Mouse (Mus musculus) T-helper 17 cell (primary cell): Measurements from ENCODE around the gene Bdkrb2.

ENCODE experiments used
- in situ Hi-C, 2 experiments: fragments of 300-600 bp; cut with MboI, MseI; formaldehyde crosslinking; loops; 1 replicate in 1 of 2; 2 replicates in 1 of 2; pipeline ENCODE4 v1.15.1; 2025; ENCODE audit warnings: high pct_unique_total_duplicates in 2 of 2

The Bdkrb2 gene

GRCm38 (mm10) chr12:105546538-105546937, 16.5 kb upstream of the Bdkrb2 start:
- in situ Hi-C loops = no loop called here

DNA sequence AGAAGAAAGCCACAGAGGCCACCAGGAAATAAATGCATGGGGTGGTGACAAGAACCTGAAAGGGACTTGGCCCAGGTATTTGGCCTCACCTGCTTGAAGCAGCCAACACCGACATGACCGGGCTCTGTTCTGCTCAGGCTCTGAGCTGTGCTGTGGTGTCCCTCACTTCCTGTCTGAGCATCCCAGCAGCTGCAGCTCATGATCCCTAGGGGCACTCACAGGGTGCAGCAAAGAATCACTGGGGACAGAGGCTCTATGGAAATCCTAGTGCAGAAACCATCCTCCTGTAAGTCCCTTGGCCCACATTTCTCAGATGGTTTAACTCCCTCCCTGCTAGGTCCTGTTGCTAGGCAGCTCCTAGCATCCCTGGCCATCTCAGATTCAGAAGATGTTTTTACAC, 15.9 kb upstream of the Bdkrb2 start:
- in situ Hi-C loops = no loop called here

GRCm38 (mm10) chr12:105548001-105548400, 15.0 kb upstream of the Bdkrb2 start:
- in situ Hi-C loops = no loop called here

- in situ Hi-C loops = no loop called here
Observed at GRCm38 (mm10) chr12:105548881-105549280, 14.1 kb upstream of the Bdkrb2 start.

DNA sequence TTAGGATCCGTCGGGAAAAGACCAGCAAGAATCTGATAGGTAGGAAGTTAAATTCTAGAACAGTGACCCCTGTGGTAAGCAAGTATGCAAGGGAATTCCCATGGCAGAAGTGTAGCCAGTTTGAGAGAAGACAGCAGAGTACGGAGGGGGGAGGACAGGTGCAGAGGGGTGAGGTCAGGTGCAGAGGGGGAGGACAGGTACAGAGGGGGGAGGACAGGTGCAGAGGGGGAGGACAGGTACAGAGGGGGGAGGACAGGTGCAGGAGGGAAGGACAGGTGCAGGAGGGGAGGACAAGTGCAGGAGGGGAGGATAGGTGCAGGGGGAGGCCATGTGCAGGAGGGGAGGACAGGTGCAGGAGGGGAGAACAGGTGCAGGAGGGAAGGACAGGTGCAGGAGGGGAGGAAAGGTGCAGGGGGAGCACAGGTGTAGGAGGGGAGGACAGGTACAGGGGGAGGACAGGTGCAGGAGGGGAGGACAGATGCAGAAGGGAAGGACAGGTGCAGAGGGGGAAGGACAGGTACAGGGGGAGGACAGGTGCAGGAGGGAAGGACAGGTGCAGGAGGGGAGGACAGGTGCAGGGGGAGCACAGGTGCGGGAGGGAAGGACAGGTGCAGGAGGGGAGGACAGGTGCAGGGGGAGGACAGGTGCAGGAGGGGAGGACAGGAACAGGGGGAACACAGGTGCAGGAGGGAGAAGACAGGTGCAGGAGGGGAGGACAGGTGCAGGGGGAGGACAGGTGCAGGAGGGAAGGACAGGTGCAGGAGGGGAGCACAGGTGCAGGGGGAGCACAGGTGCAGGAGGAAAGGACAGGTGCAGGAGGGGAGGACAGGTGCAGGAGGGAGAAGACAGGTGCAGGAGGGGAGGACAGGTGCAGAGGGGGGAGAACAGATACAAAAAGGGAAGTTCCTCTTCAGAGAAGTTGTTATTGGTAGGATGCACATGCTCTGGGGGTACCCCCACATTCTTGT, 12.9 kb upstream of the Bdkrb2 start:
- in situ Hi-C loops = no loop called here

- in situ Hi-C loops = no loop called here
Observed at GRCm38 (mm10) chr12:105551551-105551989, 11.5 kb upstream of the Bdkrb2 start.

- in situ Hi-C loops = no loop called here
Observed at GRCm38 (mm10) chr12:105554151-105554772, 8.8 kb upstream of the Bdkrb2 start.

GRCm38 (mm10) chr12:105555172-105555571, 7.9 kb upstream of the Bdkrb2 start:
- in situ Hi-C loops = no loop called here

DNA sequence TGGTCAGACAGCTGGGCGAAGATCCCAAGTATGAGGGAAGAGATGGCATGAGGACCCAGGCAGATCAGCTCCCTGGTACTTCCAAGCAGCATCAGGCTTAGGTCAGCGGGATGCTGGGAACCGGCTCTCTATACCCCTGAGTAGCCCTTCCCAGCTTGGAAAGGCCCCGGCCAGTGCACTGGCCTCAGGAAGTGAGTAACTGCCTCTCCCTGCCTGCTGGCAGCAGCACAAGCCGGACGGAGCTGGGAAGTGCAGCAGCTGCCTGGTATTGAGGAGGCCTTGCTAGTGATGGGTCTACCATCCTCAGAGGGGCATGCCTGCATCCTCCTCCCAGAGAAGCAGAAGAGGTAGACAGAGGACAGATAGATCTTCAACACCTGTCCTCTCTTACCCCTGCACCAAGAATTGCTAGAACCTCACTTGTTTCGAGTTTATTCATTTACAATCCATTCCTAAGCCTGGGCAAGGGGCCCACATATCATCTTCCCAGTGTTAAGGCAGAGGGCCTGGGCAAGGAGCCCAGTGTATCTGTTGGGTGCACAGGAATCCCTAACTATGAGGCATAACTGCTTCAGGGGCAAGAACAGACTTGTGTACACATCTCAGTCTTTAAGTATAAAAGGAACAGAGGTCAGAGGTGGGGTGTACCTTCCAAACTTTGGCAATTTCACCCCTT, 5.6 kb upstream of the Bdkrb2 start:
- in situ Hi-C loops = no loop called here

- in situ Hi-C loops = loop anchor here in 1 of 2 experiments (5.0 kb wide), 1 partner anchor 714 kb away; no protein-coding TSS in a partner anchor
Observed at GRCm38 (mm10) chr12:105561007-105561534, 2.0 kb upstream of the Bdkrb2 start.

DNA sequence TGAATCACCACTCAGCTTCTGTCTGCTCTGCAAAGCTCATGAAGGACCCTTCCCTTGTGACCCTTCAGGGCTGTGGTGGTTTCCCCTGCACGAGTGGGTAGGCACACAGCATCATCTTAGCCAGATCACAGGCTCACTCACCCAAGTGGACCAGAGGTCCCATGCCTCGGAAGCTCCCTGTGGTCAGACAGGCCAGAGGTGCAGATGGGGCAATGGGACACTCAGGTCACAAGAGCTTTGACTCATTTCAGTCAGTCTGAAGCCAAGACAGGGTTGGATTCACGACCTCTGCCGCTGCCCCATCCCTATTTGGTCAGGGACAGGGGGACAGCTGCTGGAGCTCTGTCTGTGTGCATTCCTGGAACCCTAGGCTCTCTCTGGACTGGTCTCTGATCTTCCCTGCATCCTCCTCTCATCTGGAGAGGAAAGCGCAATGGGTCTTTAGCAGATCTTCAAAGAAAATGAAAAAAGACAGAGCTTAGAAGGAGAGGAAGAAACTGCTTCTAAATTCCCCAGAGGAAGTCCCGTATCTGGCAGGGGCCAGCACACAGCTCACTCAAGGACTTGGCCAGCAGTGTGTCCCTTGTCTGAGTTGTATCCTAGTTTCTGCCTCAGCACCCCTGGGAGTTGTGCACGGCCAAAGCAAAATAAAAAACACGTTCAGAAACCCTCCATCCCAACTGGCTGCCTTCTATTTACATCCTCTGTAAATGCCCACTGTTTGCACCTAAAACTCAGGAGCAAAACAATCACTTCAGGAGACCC, 788 bp upstream of the Bdkrb2 start:
- in situ Hi-C loops = loop anchor here in 1 of 2 experiments (5.0 kb wide), 1 partner anchor 715 kb away; no protein-coding TSS in a partner anchor

DNA sequence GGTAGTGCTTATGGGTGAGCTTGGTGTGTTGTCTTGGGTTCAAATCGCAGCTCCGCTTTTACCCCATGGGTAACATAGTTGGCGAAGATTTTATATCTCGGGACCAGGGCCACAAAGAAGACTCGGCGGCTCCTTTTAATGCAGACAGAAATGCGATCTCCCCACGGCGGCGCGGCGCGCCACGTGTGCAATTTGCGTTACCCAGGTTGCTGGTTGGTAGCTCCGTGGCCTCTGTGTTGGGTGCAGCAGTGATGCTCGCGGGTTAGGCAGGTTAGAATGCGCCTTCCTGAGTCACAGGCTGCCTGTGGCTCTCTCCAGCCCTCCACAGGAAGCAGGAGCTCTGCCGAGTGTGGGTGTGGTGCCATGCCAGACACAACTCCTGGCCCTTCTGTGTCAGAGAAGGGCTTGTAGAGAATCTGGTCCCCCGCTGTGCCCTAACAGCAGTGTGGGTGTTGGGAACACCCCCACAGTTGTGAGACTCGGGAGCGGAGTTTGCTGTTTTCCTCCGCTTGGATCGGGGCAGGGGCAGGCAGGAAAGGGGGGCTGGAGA, 775 bp downstream of the Bdkrb2 start:
- in situ Hi-C loops = loop anchor here in 1 of 2 experiments (5.0 kb wide), 1 partner anchor 716 kb away; no protein-coding TSS in a partner anchor

DNA sequence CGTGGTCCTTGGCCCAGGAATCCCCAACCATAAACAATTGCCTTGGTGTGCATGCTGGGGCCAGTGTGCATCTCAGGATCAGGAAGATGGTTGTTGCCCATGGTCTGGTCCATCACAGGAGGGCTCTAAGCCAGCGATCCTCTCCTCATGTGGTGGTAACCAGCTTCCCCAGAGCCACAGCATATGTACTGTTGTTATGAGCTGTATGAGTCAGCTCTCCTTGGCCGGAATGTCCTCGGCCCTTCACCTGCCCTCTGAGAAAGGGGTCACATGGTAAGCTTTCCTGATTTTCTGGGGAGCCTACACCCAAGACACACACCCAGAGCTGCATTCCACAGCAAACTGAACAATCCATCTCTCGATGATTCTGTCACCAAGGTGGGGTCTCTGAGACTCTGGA, 2.2 kb downstream of the Bdkrb2 start:
- in situ Hi-C loops = no loop called here

GRCm38 (mm10) chr12:105571867-105572266, 8.8 kb downstream of the Bdkrb2 start:
- in situ Hi-C loops = no loop called here

DNA sequence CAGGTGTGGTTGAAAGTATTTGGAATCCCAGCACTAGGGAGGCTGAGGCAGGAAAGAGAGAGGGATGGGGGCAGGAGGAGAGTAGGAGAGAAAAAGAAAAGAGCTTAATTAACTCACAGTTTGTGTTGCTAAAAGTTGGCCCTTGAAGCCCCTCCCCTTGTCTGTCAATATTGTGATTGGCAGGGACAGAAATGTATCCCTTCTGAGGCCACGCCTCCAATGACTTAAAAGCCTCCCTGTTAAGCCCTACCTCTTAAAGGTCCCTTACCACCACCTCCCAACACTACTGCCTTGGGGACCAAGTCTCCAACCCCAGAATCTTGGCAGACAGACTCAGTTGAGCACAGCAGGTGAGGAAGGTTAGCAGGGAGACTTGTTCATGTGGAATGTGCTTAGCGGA, 9.6 kb downstream of the Bdkrb2 start:
- in situ Hi-C loops = no loop called here

GRCm38 (mm10) chr12:105574356-105574755, 11.3 kb downstream of the Bdkrb2 start:
- in situ Hi-C loops = no loop called here

GRCm38 (mm10) chr12:105580490-105580889, 17.5 kb downstream of the Bdkrb2 start:
- in situ Hi-C loops = no loop called here

DNA sequence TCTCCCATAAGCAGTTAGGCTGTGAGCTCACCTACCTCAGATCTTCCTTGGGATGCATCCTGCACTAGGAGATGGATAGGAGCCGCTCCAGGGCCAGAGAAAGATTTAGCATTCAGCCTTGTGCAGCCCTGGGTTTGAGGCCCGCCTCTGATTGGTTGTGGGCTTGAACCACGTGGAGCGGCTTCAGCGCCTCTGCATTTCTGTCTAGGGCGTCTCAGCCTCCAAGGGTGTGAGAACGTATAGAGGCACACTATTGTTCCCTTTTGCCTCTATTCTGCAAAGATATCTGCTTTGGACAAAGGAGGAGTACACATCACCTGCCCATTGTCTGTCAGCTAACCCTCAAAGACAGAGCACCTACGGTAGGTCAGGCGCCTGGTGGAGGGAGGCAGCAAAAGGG, 19.5 kb downstream of the Bdkrb2 start:
- in situ Hi-C loops = no loop called here

DNA sequence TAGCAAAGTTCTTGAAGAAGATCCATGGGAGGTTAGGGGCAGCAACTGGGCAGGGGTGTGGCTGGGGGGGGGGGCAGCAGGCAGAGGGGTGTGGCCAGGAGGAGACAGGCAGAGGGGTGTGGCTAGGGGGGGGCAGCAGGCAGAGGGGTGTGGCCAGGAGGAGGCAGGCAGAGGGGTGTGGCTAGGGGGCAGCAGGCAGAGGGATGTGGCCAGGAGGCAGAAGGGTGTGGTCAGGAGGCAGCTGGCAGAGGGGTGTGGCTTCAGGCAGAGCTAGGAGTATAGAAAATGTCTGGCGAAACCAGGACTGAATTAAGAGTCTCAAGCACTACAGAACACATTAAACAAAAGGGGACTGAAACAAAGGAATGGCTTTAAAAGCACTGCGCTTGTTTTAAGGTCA, 20.5 kb downstream of the Bdkrb2 start:
- in situ Hi-C loops = no loop called here

DNA sequence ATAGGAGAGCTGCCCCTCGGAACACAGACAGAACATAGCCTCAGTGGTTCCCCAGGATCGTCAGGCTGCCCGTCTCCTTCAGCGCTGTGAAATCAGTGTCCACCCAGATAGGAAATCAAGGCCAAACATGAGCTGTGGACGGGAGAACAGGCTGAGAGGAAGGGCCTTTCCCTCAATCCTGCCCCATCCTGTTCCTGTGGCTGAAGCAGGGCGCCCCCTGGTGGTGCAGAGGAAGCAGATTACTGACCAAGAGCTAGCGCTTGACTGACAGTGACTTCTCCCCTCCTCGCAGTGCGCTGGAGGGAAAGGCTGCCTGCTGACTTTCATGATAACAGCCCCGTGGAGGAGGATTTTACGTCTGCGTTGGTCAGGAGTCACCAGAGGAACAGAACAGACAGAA, 21.8 kb downstream of the Bdkrb2 start:
- in situ Hi-C loops = no loop called here

DNA sequence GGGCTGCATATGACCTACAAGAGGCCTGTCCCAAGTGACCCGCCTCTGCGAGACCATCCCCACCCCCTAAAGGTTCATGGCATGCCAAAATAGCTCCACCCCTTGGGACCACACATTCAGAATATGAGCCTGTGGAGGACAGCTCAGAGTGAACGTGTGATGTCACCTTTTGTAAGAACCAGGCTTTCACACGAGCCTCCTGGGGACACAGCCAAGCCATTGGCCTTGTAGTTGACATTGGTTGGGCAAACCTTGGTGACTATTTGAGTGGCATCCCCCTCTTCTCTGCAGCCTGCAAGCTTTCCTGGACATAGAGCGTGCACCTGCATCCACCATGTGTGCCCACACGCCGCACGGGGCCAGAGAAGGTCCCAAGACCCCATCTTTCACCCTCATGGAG, 24.5 kb downstream of the Bdkrb2 start:
- in situ Hi-C loops = no loop called here
